Mouse (Mus musculus) G1E (cell line): ENCODE data around the gene Agbl2.

Experiments
- CTCF ChIP-seq: IDR thresholded peaks from 2 replicates; pipeline ENCODE4 v1.5.1; 2012; ENCODE audit warnings: low read depth, low read length, inconsistent platforms, mixed read lengths
- GATA1 ChIP-seq: IDR thresholded peaks from 2 replicates; pipeline ENCODE4 v1.6.1; 2012; ENCODE audit warnings: borderline replicate concordance, low read length, inconsistent platforms, mixed read lengths
- POLR2AphosphoS5 ChIP-seq: IDR thresholded peaks from 2 replicates; pipeline ENCODE4 v1.6.1; 2012; ENCODE audit warnings: low read depth, low read length, inconsistent platforms; ENCODE audit not compliant: insufficient replicate concordance
- TAL1 ChIP-seq: conservative IDR thresholded peaks from 2 replicates; pipeline ENCODE4 v1.6.1; 2012; ENCODE audit warnings: low read depth, low read length, inconsistent platforms, mixed read lengths

DNA sequence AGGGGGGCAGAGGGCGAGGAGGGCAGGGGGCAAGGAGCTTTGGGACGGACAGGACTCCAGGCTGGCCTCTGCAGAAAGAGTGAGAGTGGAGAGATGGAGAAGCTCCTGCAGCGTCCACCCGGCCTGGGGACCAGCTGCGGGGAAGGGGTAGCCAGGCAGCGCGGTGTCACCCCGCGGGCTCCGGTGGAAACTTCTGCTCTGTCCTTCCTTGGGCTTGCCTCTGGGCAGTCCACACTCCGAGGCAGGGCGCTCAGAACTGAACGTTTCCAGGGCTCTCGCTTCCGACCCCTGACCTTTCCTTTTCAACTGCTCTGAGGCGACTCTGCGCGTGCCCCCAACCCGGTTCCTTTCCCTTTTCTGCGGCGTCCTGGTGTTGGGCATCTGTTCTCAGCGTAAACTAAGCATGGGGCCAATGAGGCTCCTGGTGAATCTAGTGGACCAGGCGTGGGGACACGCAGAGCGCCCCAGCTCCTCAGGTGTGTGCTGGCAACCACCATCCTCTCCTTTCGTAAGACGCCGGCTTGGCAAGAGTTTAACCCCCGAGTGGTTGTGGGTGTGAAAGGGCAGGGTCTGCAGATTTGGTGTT, 467 bp downstream of the Agbl2 start:
- no peak for TF ChIP-seq TAL1
- no peak for TF ChIP-seq CTCF
- TF ChIP-seq POLR2AphosphoS5, result no peak
- TF ChIP-seq GATA1, result no peak
